Mouse (Mus musculus) retina, postnatal 7 days (tissue): ENCODE measurements around the gene Gm20388.
A peak's percentile ranks its signal among the peaks of the same experiment; 100 is the strongest.
"Not testable (repeated sequence)": the region's sequence is repeated elsewhere in the genome, so short reads cannot be mapped to it uniquely, and the experiment has no call there.

ENCODE experiments used
- DNase-seq: peaks from one replicate; pipeline ENCODE4 v3.0.0-alpha.2; 2012; ENCODE audit warnings: low read depth, low spot score

The Gm20388 gene

GRCm38 (mm10) chr8:123504591-123505195 lies 3594.1 kb downstream of the Gm20388 start:
- DNase-seq = no peak

DNA sequence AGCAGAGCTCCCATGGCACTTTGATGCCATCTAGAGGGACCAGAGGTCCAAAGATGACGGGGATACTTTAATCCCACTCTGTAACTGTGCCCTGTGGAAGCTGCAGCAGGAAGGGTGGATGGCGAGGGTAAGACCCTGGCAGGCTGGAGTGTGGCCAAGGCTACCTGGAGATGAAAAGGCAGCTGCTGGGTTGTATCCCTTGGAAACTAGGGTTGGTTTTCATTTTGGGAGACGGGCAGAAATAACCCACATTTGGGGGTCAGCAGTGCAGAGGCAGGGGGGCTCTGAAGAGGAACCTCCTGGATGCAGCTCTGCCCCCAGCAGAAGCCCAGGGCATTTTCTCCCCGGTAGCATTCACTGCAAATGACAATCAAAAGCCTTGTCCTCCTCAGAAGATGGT lies 3594.6 kb downstream of the Gm20388 start:
- no peak for DNase-seq

GRCm38 (mm10) chr8:123505695-123506094 lies 3595.1 kb downstream of the Gm20388 start:
- DNase-seq = no peak

DNA sequence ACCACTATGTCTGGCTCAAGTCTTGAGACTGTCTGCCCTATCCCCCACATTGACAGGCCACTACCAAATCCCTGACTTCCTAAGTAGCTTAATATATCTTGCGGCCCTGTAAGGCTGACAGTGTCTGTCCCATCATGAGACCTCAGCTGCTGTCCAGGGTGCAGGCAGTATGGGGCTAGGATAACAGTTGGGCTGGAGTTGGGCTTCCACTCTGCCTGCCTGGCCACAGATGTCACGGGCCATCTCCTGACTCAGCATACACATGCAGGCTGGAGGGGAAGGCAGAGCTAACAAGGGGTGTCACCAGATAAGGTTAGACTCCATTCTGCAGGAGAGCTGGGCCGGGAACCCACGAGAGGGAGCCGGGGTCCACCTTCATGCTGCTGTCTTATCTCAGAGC lies 3596.5 kb downstream of the Gm20388 start:
- no peak for DNase-seq

DNA sequence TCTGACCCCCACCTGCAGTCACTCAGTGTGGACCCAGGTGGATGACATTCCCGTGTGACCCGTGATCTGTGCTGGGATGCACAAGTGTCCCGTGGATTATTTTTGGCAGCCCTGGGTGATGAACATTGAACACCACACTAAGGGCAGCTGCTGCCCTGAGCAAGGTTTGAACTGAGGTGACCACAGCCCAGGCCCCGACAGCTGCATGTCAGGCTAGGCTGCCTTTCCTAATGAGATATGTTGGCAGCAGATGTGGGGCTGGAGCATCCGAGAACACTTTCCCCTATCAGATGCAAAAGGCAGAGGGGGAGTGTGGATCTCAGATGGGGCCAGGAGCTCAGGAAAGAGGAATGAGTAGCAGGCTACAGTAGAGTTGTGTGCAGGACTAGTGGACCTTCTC lies 3600.2 kb downstream of the Gm20388 start:
- DNase-seq = no peak

DNA sequence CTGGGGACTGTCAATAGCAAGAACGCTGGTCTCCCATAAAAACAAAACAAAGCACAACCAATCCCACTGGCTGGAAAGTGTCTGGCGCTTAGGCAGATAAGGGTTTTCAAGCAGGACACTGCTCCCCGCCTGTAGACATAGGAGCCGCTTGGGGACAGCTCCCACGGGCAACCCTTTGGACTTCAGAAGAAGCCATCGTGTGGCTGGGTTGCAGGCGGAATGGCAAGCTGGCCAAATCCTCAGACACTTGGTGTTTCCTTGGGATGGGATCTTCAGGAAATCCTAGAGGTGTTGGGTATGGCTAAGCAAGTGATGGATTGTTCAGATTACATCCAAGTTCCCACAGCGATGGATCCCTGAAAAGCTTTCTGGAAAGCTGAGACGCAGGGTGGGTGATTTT lies 3603.5 kb downstream of the Gm20388 start:
- no peak for DNase-seq

DNA sequence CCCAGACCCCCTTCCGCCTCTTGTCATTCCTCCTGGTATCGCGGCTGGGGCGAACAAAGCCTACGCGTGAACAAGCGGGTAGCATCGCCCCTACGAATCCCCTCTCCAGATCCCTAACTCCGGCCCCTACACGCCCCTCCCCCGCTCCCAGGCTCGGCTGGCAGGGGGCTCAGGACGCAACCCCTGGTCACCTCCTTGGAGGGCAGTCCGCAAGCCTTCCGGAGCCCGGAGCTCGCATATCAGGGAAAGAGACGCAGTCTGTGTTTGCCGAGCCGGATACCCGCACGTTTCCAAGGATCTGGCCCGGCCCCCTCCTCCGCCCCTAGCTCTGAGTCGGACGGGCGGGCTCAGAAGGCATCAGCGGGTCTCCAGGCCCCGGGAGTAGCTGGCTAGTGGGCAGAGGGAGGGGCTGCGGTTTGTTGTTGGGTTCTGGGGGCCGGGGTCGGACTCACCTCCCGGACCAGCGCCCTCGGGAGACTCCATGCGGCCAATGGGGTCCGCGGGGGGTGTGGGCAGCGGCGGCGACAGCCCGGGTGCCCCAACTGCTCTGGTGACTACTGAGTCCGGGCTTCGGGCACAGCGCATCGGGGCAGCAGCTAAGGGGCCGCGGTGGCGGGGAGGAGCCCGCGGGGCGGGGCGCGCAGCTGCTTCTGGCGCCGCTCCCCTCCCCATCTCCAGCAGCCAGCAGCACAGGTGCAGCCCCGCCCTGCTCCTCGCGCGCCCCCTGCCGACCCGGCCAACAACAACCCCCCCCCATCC lies 3604.3 kb downstream of the Gm20388 start, which contains the start of gene Dbndd1:
Gene Dbndd1 (minus strand): TSS at position 683 of the 759 bp plus-strand sequence.
- DNase-seq = peak; percentile 23

- DNase-seq = peak; percentile 24
Observed at GRCm38 (mm10) chr8:123515540-123515897, 3604.9 kb downstream of the Gm20388 start.

DNA sequence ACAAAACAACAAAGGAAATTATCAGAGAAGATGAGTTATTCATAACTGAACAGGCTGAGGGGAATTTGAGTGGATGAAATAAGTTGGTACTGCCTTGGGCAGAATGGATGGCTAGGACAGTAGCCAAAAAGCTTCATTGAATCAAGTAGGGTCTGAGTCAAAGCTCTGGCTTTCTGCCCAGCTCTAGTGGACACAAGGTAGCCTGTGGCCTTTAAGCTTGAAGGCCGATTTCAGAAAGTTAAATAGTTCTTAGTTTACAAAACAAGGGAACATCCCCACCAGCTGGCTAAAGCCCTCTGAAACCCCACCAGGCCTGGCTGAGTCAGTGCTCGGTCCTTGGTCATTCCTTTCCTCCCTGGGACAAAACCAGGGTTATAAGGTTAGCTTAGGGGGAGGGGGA lies 3606.0 kb downstream of the Gm20388 start:
- no peak for DNase-seq

DNA sequence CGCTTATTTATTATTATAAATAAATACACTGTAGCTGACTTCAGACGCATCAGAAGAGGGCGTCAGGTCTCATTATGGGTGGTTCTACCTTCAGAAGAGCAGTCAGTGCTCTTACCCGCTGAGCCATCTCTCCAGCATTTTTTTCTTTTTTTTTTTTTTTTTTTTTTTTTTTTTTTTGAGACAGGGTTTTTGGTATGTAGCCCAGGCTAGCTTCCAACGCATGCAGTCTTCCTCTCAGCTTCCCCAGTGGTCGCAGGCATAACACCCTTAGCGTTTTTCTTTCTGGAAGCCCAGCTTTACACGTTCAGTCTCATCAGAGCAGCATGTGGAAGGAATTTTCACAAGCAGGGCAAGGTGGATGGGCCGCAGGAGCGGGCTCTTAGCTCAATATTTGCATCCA lies 3607.5 kb downstream of the Gm20388 start:
- no peak for DNase-seq

DNA sequence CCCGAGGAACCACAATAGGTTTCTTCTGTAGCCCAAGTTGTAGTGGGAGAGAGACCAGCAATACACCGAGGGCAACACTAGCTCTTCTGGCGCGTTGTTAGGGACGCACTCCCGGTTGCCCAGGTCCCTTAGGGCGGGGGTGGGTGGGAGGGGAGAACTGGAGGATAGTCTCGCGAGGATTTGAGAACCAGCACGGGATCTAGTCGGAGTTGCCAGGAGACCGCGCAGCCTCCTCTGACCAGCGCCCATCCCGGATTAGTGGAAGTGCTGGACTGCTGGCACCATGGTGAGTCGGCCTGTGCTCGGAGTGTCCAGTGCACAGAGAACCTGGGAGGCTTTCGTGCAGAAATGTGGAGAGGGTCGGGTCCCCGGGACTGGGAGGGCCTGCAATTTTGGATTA lies 3608.0 kb downstream of the Gm20388 start, which contains the start of gene Gas8:
Gene Gas8 (plus strand): TSS at position 168 of the 400 bp plus-strand sequence.
- DNase-seq = peak; percentile 91

GRCm38 (mm10) chr8:123520048-123520447 lies 3609.4 kb downstream of the Gm20388 start:
- not testable (repeated sequence) for DNase-seq

GRCm38 (mm10) chr8:123527720-123528489 lies 3617.3 kb downstream of the Gm20388 start:
- no peak for DNase-seq

DNA sequence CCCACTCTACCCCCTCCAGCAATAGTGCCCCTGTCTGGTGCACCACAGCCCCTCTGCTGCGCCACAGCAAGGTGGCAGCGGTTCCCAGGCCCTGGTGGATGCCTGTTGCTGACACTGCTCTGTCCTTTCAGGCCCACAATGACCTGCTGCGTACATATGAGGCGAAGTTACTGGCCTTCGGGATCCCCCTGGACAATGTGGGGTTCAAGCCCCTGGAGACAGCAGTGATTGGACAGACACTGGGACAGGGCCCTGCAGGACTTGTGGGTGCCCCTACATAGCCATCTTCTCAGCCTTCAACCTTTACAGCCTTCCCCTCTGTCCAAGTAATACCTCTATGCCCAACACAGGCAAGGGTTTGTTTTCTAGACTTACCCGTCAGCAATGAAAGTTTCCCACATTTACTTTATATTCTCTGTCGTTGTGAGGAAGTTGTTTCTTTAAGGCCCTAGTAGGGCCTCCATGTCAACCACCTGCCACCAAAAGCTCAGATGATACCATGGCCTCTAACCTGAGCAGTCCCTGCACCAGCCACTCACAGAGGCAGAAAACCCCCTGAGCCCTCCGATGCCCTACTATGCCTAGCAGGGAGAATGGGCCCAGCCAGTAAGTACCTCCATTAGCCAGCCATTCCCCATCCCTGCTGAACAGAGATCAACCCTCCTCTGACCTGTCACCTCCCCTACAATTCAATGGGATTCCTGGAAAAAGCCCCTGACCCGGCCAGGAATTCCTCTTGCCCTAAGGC lies 3625.8 kb downstream of the Gm20388 start:
- DNase-seq = no peak

GRCm38 (mm10) chr8:123536990-123537380 lies 3626.3 kb downstream of the Gm20388 start:
- no peak for DNase-seq

DNA sequence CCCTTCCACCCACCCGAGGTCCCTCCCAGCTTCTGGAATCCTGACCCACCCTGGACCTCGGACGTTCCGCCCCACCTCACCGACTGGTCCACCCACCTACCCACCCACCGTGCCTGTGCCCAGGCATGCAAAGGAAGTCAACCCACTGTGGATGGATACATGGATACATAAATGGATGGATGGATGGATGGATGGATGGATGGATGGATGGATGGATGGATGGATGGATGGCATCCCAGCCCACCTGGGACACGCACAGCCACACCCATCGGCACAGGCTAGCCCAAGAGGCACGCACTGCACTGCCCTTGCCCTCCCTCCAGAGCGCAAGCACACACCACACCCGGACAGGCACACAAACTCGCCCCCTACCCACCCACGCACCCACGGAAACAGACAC lies 3627.0 kb downstream of the Gm20388 start:
- not testable (repeated sequence) for DNase-seq

DNA sequence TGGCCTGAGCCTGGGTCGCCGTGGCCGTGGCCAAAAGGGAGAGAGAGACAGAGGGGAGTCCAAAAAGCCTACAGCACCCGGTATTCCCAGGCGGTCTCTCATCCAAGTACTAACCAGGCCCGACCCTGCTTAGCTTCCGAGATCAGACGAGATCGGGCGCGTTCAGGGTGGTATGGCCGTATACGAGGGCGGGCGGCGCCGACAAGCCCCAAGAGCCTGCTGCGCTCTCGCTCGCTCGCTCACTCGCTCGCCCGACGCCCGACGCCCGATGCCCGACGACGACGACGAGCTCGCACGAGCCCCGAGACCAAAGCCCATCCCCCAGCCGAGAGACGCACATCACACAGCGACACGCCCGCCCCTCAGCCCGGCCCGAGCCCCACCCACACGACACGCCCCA lies 3653.6 kb downstream of the Gm20388 start:
- not testable (repeated sequence) for DNase-seq

GRCm38 (mm10) chr8:123575386-123575785 lies 3664.7 kb downstream of the Gm20388 start:
- not testable (repeated sequence) for DNase-seq

DNA sequence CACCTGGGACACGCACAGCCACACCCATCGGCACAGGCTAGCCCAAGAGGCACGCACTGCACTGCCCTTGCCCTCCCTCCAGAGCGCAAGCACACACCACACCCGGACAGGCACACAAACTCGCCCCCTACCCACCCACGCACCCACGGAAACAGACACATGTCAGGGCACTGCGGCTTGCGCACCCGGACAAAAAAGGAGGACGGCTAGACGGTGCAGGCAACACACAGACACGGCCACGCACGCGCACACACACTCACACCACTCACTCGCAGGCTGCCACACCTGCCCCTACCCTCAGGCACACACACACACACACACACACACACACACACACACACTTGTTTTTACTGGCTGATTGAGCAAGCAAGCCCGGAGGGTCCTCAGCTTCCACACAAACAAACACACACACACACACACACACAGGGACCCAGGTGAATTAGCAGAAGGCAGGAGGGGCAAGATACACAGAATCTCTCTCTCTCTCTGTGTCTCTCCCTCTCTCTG lies 3690.1 kb downstream of the Gm20388 start:
- DNase-seq = not testable (repeated sequence)

GRCm38 (mm10) chr8:123601457-123601856 lies 3690.8 kb downstream of the Gm20388 start:
- not testable (repeated sequence) for DNase-seq

- DNase-seq = not testable (repeated sequence)
Observed at GRCm38 (mm10) chr8:123612652-123613051, 3702.0 kb downstream of the Gm20388 start.
